Mouse (Mus musculus) G1E (cell line): Measurements from ENCODE around the gene Cd274.

Source experiments
- CTCF ChIP-seq: IDR thresholded peaks from 2 replicates; pipeline ENCODE4 v1.5.1; 2012; ENCODE audit warnings: low read depth, low read length, inconsistent platforms, mixed read lengths
- GATA1 ChIP-seq: IDR thresholded peaks from 2 replicates; pipeline ENCODE4 v1.6.1; 2012; ENCODE audit warnings: borderline replicate concordance, low read length, inconsistent platforms, mixed read lengths
- GATA2 ChIP-seq: IDR thresholded peaks from 2 replicates; pipeline ENCODE4 v1.6.1; 2012; ENCODE audit warnings: low read depth, low read length, inconsistent platforms, borderline replicate concordance
- POLR2AphosphoS5 ChIP-seq: IDR thresholded peaks from 2 replicates; pipeline ENCODE4 v1.6.1; 2012; ENCODE audit warnings: low read depth, low read length, inconsistent platforms; ENCODE audit not compliant: insufficient replicate concordance
- TAL1 ChIP-seq: conservative IDR thresholded peaks from 2 replicates; pipeline ENCODE4 v1.6.1; 2012; ENCODE audit warnings: low read depth, low read length, inconsistent platforms, mixed read lengths

DNA sequence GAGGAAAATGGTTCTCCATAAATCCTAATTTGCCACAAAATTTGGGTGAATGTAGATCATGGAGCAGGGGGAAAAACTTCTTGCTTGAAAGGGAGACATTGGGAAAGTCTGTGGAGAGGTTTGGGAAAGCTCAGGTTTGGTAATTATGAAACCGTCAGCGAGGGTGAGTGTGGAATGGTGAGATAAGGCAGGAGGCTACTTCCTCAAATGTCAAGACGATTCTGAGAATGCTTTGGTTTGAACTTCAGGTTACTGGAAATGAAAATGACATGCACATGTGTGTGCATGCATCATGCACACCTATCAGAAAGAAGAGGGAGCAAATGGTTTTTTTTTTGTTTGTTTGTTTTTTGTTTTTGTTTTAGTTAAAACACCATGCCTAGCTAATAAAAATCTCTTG lies 33.2 kb downstream of the Cd274 start:
- TF ChIP-seq GATA1 (no peak), CTCF (no peak), POLR2AphosphoS5 (no peak), GATA2 (no peak), TAL1 (peak; percentile 73)
